Mouse (Mus musculus): ENCODE results near the gene Smg6. TPM values are rescaled to one million over a fixed set of nuclear protein-coding genes. Genes with fewer than 3 reads are reported as not detected.

Gene Smg6
- polyA plus RNA-seq, 1 experiment from 2014 or later, result 17.3 TPM

DNA sequence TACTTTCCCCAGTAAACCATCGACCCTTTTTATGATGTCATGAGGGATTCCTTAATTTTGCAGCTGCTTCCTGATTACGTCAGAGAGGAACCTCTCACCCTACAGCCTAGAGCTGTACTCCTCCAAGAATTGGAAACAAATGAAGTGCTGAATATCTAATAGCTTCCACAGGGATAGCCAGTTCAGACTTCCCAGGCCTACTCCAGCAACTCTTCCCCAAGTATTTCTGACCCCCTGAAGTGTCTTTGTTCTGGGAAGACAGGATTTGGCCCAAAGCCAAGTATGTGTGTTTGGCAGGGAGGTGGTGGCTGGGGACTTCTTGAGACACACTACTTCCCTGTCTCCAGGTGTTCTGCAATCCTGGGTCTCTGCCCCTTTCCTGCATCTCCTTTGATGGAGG, 105.6 kb downstream of the Smg6 start:
- peak overlapping the region; percentile 51 for H3K27ac ChIP-seq
- no peaks in the 10 kb centered on the region for H3K9me3 ChIP-seq
- no peaks in the 10 kb centered on the region for H3K36me3 ChIP-seq
- 23% methylated on average over 2 of the region's 2 CpGs for WGBS
- H3K9ac ChIP-seq, result no peak overlapping the region
- peaks cover 41% of the 10 kb centered on the region for H3K4me1 ChIP-seq
- no peak overlapping the region for H3K4me3 ChIP-seq
- no peak overlapping the region for H3K4me2 ChIP-seq
- no peaks in the 10 kb centered on the region for H3K27me3 ChIP-seq
- ATAC-seq (ENCODE audit: borderline replicate concordance, extremely low read depth, low FRiP score, low TSS enrichment), result peak; percentile 68; the same call in 1 of the 2 replicates

DNA sequence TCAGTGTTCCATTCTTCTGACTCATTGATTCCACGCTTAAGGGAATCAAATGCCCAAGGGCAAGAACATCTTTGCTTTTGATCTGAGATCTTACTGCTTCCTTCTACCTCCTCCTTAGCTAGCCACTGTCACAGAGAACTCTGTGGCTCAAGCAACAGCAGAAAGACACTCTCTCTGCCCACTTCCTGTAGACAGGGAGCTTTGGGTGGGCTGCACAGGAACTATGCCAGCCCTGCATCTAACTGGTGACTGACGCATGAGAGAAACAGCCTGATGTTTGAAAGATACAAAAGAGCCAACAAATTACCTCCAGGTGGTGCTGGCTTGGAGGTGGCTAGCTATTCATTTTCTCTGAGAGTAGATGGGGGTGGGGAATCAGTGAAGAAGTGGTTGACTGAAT, 107.3 kb downstream of the Smg6 start:
- Histone ChIP-seq H3K4me1 (peaks cover 41% of the 10 kb centered on the region), H3K4me2 (no peak overlapping the region), H3K36me3 (no peaks in the 10 kb centered on the region), H3K27me3 (no peaks in the 10 kb centered on the region), H3K27ac (peak overlapping the region; percentile 84), H3K4me3 (no peak overlapping the region), H3K9ac (no peak overlapping the region), H3K9me3 (no peaks in the 10 kb centered on the region)
- 60% methylated on average over 2 of the region's 2 CpGs for WGBS
- no peak for ATAC-seq (ENCODE audit: borderline replicate concordance, extremely low read depth, low FRiP score, low TSS enrichment)

GRCm38 (mm10) chr11:75033581-75034067, 108.0 kb downstream of the Smg6 start:
- H3K9me3 ChIP-seq, result no peaks in the 10 kb centered on the region
- H3K4me3 ChIP-seq, result no peak overlapping the region
- WGBS, result 32% methylated on average over 5 of the region's 5 CpGs
- 0 out of 2 replicates have a peak overlapping the region, but pooled peaks have one; percentile 26 for H3K4me2 ChIP-seq
- H3K4me1 ChIP-seq, result peaks cover 41% of the 10 kb centered on the region
- no peak overlapping the region for H3K9ac ChIP-seq
- no peaks in the 10 kb centered on the region for H3K27me3 ChIP-seq
- ATAC-seq (ENCODE audit: borderline replicate concordance, extremely low read depth, low FRiP score, low TSS enrichment), result peak; percentile 92
- H3K27ac ChIP-seq, result peak overlapping the region; percentile 90
- no peaks in the 10 kb centered on the region for H3K36me3 ChIP-seq

DNA sequence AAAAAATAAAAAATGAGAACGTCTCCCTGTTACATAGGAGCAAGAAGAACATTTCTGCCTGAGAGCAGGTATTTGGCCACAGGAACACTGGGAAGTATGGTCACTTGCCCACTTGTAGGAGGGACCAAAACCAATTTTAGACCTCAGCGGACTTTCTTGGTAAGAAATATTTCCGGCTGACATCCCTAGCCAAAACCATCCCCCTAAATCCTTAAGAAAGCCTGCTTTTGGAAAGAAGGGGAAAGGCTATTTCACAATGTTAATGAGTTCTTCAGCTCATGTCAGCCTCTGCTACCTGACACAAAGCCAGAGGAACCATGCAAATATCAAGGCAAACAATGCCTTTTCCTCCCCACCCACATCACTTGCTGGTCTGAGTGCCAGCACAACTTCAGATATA, 108.5 kb downstream of the Smg6 start:
- Histone ChIP-seq H3K4me1 (peaks cover 41% of the 10 kb centered on the region), H3K9me3 (no peaks in the 10 kb centered on the region), H3K9ac (no peak overlapping the region), H3K4me2 (peak overlapping the region; percentile 26; the same call in 1 of the 2 replicates), H3K36me3 (no peaks in the 10 kb centered on the region), H3K4me3 (no peak overlapping the region), H3K27me3 (no peaks in the 10 kb centered on the region), H3K27ac (peak overlapping the region; percentile 90)
- whole genome bisulfite sequencing, result 21% methylated on average over 3 of the region's 3 CpGs
- ATAC-seq (ENCODE audit: borderline replicate concordance, extremely low read depth, low FRiP score, low TSS enrichment), result peak; percentile 33

DNA sequence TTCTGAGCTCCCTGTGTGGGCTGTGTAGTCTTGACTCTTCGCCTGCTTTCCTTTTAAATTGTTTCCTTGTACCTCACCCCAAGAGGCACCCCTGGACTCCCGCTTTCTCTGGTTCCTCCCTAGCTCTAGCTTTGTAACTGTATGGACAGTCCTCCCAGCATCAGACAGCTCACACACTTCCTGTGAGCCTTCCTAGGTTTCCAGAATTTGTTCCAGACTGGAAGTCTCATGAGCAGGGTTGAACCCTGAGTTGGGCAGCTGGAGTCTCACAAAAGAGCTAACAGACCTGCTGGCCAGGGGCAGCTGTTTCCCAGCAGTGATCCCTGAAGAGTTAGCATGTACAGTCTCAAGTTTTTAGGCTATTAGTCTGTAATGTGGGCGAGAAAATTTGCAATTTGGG, 118.7 kb downstream of the Smg6 start:
- no peak for ATAC-seq (ENCODE audit: borderline replicate concordance, extremely low read depth, low FRiP score, low TSS enrichment)
- 0 out of 2 replicates have a peak overlapping the region, but pooled peaks have one; percentile 2 for H3K27ac ChIP-seq
- H3K4me1 ChIP-seq, result peaks cover 44% of the 10 kb centered on the region
- H3K27me3 ChIP-seq, result no peaks in the 10 kb centered on the region
- 77% methylated on average over 3 of the region's 3 CpGs for WGBS
- H3K9ac ChIP-seq, result no peak overlapping the region
- peaks cover 12% of the 10 kb centered on the region; the same call in 1 of the 2 replicates for H3K36me3 ChIP-seq
- no peak overlapping the region for H3K4me2 ChIP-seq
- H3K4me3 ChIP-seq, result no peak overlapping the region
- no peaks in the 10 kb centered on the region for H3K9me3 ChIP-seq

DNA sequence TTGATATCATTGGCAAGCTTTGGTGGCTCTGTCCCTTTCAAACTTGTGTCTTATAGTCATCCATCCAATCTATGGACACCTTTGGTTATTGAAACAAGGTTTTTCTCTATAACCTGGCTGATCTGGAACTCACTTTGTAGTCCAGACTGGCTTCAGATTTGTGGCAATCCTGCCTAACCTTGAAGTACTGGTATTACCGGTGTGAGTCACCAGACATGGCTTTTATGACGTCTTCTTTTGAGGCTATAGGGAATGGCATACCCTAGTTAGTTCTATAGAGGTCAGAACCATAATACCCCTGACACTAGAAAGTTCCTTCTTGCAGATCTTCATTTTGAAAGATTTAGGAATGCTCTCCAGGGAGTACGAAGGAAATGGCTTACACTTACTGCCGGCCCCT, 120.2 kb downstream of the Smg6 start:
- no peak for ATAC-seq (ENCODE audit: borderline replicate concordance, extremely low read depth, low FRiP score, low TSS enrichment)
- Histone ChIP-seq H3K4me2 (no peak overlapping the region), H3K36me3 (peaks cover 12% of the 10 kb centered on the region; the same call in 1 of the 2 replicates), H3K27me3 (no peaks in the 10 kb centered on the region), H3K9me3 (no peaks in the 10 kb centered on the region), H3K9ac (no peak overlapping the region), H3K27ac (peak overlapping the region; percentile 89; the same call in 1 of the 2 replicates), H3K4me3 (no peak overlapping the region), H3K4me1 (peaks cover 58% of the 10 kb centered on the region)
- 78% methylated on average over 4 of the region's 4 CpGs for WGBS

- Histone ChIP-seq H3K4me3 (no peak overlapping the region), H3K27me3 (no peaks in the 10 kb centered on the region), H3K36me3 (peaks cover 9% of the 10 kb centered on the region; the same call in 1 of the 2 replicates), H3K9ac (no peak overlapping the region), H3K9me3 (no peaks in the 10 kb centered on the region), H3K4me1 (peaks cover 66% of the 10 kb centered on the region), H3K27ac (peak overlapping the region; percentile 89), H3K4me2 (no peak overlapping the region)
- 44% methylated on average over 3 of the region's 3 CpGs for WGBS
- ATAC-seq (ENCODE audit: borderline replicate concordance, extremely low read depth, low FRiP score, low TSS enrichment), result peak; percentile 13; the same call in 1 of the 2 replicates
These were observed 121.0 kb downstream of the Smg6 start for GRCm38 (mm10) chr11:75046638-75047037.

DNA sequence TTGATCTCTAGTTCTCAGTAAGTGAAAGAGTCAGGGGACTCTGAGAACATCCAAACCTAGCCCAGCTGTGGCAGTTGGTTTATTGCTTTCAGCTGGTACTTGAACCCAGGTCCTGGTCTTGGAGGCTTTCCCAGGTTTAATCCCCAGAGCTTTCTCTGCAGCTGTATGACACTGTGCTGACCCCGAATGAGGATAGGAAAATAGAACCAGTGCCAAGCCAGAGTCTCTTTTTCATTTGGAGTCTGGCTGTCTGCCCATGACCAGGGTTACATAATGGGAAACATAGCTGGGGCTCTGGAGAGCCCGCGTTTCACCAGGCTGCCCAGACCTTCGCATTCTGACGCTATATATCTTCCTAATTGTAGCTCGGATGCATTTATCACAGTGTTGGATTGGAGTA, 121.4 kb downstream of the Smg6 start:
- Histone ChIP-seq H3K4me2 (no peak overlapping the region), H3K27me3 (no peaks in the 10 kb centered on the region), H3K4me1 (peaks cover 70% of the 10 kb centered on the region), H3K4me3 (no peak overlapping the region), H3K27ac (peak overlapping the region; percentile 89), H3K36me3 (peaks cover 5% of the 10 kb centered on the region; the same call in 1 of the 2 replicates), H3K9ac (no peak overlapping the region), H3K9me3 (no peaks in the 10 kb centered on the region)
- WGBS, result 23% methylated on average over 6 of the region's 6 CpGs
- peak; percentile 86 for ATAC-seq (ENCODE audit: borderline replicate concordance, extremely low read depth, low FRiP score, low TSS enrichment)

- ATAC-seq (ENCODE audit: borderline replicate concordance, extremely low read depth, low FRiP score, low TSS enrichment), result no peak
- H3K27ac ChIP-seq, result peak overlapping the region; percentile 89
- no peaks in the 10 kb centered on the region for H3K9me3 ChIP-seq
- no peak overlapping the region for H3K9ac ChIP-seq
- no peaks in the 10 kb centered on the region for H3K36me3 ChIP-seq
- WGBS, result 65% methylated on average over 7 of the region's 7 CpGs
- no peak overlapping the region for H3K4me3 ChIP-seq
- no peak overlapping the region; the same call in 1 of the 2 replicates for H3K4me2 ChIP-seq
- H3K27me3 ChIP-seq, result no peaks in the 10 kb centered on the region
- H3K4me1 ChIP-seq, result peaks cover 78% of the 10 kb centered on the region
These were observed 122.2 kb downstream of the Smg6 start for GRCm38 (mm10) chr11:75047736-75048407.

DNA sequence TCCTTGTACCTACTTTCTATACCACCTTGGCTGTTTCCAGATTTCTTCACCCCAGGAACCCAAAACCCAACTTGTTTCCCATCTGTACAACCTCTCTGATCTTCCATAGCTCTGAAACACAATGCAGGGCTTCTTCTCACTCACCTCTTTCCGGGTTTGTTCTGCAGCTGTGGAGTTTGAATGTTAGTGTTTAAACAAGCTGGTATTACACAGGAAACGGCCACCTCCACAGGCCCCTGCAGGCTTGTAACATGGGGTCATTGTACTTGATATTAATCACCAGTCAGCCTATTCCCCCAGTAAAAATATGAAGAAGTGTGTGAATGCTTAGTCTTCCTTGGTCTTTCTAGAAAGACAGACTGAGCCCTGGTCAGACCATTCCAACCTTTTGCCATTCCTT, 123.5 kb downstream of the Smg6 start:
- ATAC-seq (ENCODE audit: borderline replicate concordance, extremely low read depth, low FRiP score, low TSS enrichment), result no peak

GRCm38 (mm10) chr11:75049807-75050206, 124.2 kb downstream of the Smg6 start:
- ATAC-seq (ENCODE audit: borderline replicate concordance, extremely low read depth, low FRiP score, low TSS enrichment), result no peak
- Histone ChIP-seq H3K36me3 (no peaks in the 10 kb centered on the region), H3K27ac (peak overlapping the region; percentile 60), H3K4me1 (peaks cover 83% of the 10 kb centered on the region), H3K4me2 (no peak overlapping the region), H3K9me3 (no peaks in the 10 kb centered on the region), H3K4me3 (no peak overlapping the region), H3K9ac (no peak overlapping the region), H3K27me3 (no peaks in the 10 kb centered on the region)
- WGBS, result 52% methylated on average over 2 of the region's 2 CpGs

More for the DNA sequence above, 123.5 kb downstream of the Smg6 start:
- H3K4me2 ChIP-seq, result no peak overlapping the region
- no peak overlapping the region for H3K4me3 ChIP-seq
- H3K27ac ChIP-seq, result peak overlapping the region; percentile 60
- no peaks in the 10 kb centered on the region for H3K9me3 ChIP-seq
- no peak overlapping the region for H3K9ac ChIP-seq
- H3K36me3 ChIP-seq, result no peaks in the 10 kb centered on the region
- WGBS, result 14% methylated on average over 2 of the region's 2 CpGs
- H3K27me3 ChIP-seq, result no peaks in the 10 kb centered on the region
- peaks cover 85% of the 10 kb centered on the region for H3K4me1 ChIP-seq

- no peak for ATAC-seq (ENCODE audit: borderline replicate concordance, extremely low read depth, low FRiP score, low TSS enrichment)
- Histone ChIP-seq H3K27me3 (no peaks in the 10 kb centered on the region), H3K9ac (no peak overlapping the region), H3K4me1 (peaks cover 82% of the 10 kb centered on the region), H3K4me3 (no peak overlapping the region), H3K9me3 (no peaks in the 10 kb centered on the region), H3K27ac (peak overlapping the region; percentile 94), H3K36me3 (no peaks in the 10 kb centered on the region), H3K4me2 (peak overlapping the region; percentile 25; the same call in 1 of the 2 replicates)
- 0% methylated on average over 1 of the region's 1 CpGs for WGBS
These were observed 125.6 kb downstream of the Smg6 start for GRCm38 (mm10) chr11:75051239-75051638.

Measured in lung, embryonic 15.5 days (tissue).